Mouse (Mus musculus): ENCODE results near the gene Zdhhc21.
A peak's percentile ranks its signal among the peaks of the same experiment; 100 is the strongest.

Zdhhc21 gene

GRCm38 (mm10) chr4:82863316-82863715 lies 3.6 kb upstream of the Zdhhc21 start:
- DNase-seq (ENCODE audit: low read depth) = no peak

GRCm38 (mm10) chr4:82861451-82861850 lies 1.7 kb upstream of the Zdhhc21 start:
- no peak for DNase-seq (ENCODE audit: low read depth)

DNA sequence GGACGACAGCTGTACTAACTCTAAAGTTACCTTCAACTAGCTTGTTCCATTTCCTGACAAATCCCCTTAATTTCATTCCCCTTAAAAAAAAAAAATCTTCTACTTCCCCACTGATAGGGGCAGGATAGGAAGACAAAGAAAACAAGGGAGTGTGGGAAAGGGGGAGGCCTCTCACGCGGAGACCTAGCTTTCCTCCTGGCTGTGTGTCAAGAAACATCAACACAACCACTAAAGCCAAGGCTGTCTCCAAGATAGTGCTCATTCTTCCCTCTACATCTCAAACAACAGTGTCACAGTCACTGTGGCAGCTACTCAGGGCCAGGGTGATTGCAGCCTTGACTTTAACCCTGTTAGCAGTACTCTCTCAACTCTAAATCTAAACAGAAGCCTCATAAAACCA lies 808 bp upstream of the Zdhhc21 start:
- DNase-seq (ENCODE audit: low read depth) = no peak

- DNase-seq (ENCODE audit: low read depth) = peak; percentile 18
Observed at GRCm38 (mm10) chr4:82858431-82859010, 1.2 kb downstream of the Zdhhc21 start.

DNA sequence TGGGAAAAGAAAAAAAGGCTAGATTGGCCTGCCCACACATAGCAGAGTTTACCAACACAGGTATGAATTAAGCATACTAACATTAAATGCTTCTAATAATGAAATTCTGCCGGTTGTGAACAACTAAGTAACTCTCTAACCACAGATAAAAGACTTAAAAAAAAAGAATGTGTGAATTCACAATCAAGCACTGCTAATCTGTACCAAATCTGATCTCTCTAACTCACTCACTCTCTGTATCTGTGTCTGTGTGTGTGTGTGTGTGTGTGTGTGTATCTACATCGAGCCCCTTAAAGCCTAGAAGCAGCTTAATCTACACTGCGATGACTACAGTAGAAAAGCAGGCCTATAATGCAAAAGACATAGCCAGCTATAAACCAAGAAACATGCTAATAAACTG lies 2.8 kb downstream of the Zdhhc21 start:
- no peak for DNase-seq (ENCODE audit: low read depth)

DNA sequence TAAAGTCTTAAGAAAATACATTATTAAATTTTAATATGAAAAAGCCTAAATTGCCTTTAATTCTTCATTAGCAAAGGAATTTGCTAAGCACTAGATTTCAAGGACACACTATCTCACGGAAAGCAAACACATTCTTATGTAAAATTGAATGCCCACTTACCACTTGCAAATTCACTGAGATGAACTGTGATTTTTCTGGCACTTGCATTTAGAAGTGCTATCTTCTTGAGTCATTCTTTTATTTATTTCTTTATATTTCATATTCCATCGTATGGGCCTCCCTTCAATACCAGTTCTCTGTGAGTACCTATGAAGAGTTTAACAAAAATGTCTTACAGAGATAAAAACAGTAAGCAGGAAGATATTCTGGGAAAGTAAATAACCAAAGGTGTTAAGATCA lies 5.9 kb downstream of the Zdhhc21 start:
- DNase-seq (ENCODE audit: low read depth) = no peak

DNA sequence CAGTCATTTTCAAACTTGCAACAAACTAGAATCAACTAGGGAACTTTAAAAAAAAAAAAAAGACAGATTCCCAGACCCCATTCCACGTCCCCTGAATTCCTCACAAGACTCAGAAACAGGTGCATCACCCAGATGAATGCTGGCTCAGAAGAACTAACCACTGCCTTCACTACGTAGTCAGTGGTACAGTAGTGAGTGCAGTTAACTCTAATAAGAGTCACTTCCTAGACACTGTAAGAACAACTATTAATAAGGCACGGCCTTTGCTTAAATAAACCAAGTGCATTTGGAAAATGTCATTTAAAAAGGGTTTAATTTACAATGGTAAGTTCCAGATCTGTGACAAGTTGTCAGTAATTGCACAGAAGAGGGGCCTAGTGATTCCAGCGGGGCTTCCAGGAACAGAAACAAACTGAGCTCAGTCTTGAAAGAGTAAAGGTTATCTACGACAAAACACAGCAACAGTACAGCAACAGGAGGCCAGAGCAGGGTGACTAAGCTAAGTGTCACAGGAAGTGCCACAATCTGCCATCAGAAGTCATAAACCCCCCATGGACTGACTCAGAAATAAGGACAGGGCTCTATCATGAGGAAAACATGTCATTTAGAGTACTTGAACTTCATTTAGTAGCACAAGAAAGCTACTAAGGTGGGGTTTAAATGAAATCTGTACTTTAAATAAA lies 11.1 kb downstream of the Zdhhc21 start:
- DNase-seq (ENCODE audit: low read depth) = peak; percentile 10

- DNase-seq (ENCODE audit: low read depth) = no peak
Observed at GRCm38 (mm10) chr4:82837526-82838240, 22.1 kb downstream of the Zdhhc21 start.

DNA sequence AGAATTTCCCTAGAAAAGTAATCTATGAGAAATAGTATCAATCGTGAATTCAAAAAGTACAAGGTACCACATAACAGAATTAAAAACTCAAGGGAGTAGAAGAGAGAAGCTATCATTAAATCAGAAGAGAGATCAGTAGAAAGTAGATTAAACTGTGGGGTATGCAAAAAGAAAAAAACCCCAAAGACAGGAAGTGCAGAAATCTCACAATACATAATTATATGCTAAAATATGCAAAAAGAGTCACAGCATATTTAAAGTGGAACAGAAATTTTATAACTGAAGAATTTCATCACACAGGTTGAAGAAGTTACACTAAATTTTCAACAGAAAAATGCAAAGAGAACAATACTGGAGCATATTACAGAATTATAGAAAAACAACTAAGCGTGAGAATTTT lies 28.6 kb downstream of the Zdhhc21 start:
- no peak for DNase-seq (ENCODE audit: low read depth)

- no peak for DNase-seq (ENCODE audit: low read depth)
Observed at GRCm38 (mm10) chr4:82829429-82829828, 30.3 kb downstream of the Zdhhc21 start.

- no peak for DNase-seq (ENCODE audit: low read depth)
Observed at GRCm38 (mm10) chr4:82827001-82827400, 32.8 kb downstream of the Zdhhc21 start.

- no peak for DNase-seq (ENCODE audit: low read depth)
Observed at GRCm38 (mm10) chr4:82817833-82818232, 41.9 kb downstream of the Zdhhc21 start.

DNA sequence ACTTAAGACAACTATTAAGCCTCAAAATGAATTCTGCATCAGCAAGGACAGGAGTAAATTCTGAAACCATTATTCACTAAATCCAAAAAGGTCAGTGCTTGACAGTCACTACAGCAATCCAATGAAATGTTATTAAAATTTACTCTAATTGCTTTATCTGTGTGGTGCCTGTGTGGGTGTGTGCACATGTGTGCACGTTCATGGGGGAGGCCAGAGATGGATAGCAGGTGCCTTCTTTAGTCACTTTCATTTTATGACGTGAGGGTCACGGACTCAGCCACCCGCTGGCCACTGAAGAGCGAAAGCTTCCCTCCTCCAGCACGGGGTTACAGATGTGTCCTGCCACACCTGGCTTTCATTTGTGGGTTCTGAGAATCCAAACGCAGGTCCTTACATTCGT lies 43.4 kb downstream of the Zdhhc21 start:
- no peak for DNase-seq (ENCODE audit: low read depth)

- DNase-seq (ENCODE audit: low read depth) = no peak
Observed at GRCm38 (mm10) chr4:82815296-82815695, 44.5 kb downstream of the Zdhhc21 start.

GRCm38 (mm10) chr4:82813356-82813755 lies 46.4 kb downstream of the Zdhhc21 start:
- DNase-seq (ENCODE audit: low read depth) = no peak

DNA sequence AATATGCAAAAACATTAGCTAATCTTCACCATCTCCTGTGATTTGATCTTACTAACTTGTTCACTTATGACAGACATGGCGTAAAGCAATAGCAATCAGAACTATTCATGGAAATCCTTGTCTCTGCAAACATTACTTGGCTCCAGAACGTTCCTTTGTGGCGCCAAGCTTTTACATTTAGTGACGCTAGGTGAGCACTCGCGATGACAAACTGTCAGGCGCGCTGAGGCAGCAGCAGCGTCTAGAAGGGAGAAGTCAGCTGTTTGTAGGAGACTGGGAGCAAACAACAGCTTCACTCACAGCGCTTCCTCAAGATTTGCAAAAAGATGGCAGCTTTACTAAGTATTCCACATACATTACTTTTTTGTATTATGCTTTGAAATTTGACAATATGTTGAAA lies 51.9 kb downstream of the Zdhhc21 start:
- DNase-seq (ENCODE audit: low read depth) = no peak

DNA sequence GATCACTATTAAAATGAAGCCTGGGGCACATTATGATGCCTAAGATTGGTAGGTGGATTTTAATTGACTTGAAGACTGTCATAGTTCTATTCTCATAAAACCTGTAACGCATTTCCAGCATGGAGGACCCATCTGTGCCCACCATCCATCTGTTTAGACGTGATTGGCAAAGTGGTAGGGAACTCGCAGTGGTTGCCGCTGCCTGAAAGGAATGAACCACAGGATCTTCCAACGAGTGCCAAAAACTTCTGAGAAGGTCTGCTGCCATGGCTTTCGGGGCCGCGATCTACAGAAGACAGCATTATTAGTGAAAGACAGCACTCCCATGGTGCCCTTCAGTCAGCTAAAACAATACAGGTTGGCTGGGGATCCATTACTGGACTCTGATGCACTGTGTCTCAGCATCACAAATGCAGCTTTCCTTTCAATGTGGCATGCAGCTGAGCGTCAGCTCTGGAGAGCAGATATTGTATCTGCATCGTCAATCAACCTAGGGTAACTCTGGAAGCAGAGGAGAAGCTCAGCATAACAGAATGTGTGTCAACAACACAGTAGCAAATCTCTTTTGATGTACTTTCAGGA lies 53.5 kb downstream of the Zdhhc21 start:
- no peak for DNase-seq (ENCODE audit: low read depth)

DNA sequence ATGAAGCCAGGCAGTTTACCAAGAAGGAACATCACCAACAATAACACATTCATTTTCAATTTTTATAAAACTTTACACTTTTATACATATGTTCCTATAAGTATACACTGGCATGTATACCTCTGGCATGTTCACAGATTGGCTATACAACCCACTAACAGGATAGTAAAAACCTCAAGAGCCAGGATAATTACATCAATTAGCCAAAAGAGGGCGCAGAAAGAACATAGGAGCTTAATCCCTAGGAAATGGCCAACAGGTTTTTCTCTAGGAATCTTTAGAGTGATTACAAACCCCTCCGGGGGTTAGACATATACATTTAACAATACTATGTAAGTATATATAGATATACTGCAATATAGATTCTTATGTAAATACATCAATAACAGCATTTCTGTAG lies 55.7 kb downstream of the Zdhhc21 start:
- no peak for DNase-seq (ENCODE audit: low read depth)

GRCm38 (mm10) chr4:82793608-82794007 lies 66.2 kb downstream of the Zdhhc21 start:
- no peak for DNase-seq (ENCODE audit: low read depth)

DNA sequence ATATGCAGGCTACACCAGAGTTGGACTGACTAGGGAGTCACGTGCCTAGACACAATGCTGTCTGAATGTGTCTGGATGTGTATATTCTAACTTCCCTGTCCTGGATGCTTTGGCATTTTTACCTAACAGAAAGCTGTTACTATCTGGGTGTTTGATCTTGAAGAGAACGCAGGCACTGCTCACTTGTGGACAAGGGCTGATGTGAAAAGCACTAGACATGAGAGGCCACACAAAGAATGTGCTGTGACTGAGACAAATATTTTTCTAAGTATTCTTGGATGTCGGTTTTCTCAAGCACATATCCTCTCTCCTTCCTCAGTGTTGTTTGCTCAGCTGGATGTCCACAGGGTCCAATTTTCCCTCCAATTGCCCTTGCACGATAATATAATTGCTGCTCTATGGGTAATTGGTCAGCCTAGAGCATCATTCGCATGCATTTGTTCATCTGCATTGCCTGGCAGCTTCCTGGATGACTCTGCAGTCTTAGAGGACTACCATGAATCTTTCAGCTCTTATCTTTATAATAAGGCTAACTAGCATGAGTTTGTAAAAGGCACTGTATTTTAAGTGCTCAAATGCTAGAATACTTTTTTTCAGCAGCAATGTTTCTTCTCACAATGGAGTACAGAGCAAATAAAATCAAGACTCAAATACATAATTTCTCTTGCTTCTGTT lies 66.7 kb downstream of the Zdhhc21 start:
- no peak for DNase-seq (ENCODE audit: low read depth)

- no peak for DNase-seq (ENCODE audit: low read depth)
Observed at GRCm38 (mm10) chr4:82765513-82766216, 94.1 kb downstream of the Zdhhc21 start.

- DNase-seq (ENCODE audit: low read depth) = no peak
Observed at GRCm38 (mm10) chr4:82763586-82763985, 96.2 kb downstream of the Zdhhc21 start.

All from naive thymus-derived CD4-positive, alpha-beta T cell, adult 2 months (primary cell).